Mouse (Mus musculus) urinary bladder, postnatal 36 days (tissue): ENCODE measurements around the gene Pus7l.
"Not testable (repeated sequence)": the region's sequence is repeated elsewhere in the genome, so short reads cannot be mapped to it uniquely, and the experiment has no call there.

Experiments used
- DNase-seq, 2 experiments: peaks; one replicate each; pipeline ENCODE4 v3.0.0; 2022; ENCODE audit warnings: low spot score in 2 of 2, mixed read lengths in 1 of 2

The Pus7l gene

GRCm38 (mm10) chr15:94542567-94543408, 559 bp downstream of the Pus7l start:
- DNase-seq, result no peak

GRCm38 (mm10) chr15:94539296-94539695, 4.1 kb downstream of the Pus7l start:
- no peak for DNase-seq

GRCm38 (mm10) chr15:94535521-94535920, 7.8 kb downstream of the Pus7l start:
- no peak for DNase-seq

- no peak for DNase-seq
Observed at GRCm38 (mm10) chr15:94532956-94533355, 10.4 kb downstream of the Pus7l start.

GRCm38 (mm10) chr15:94532306-94532705, 11.0 kb downstream of the Pus7l start:
- no peak for DNase-seq

- no peak for DNase-seq
Observed at GRCm38 (mm10) chr15:94530519-94530918, 12.8 kb downstream of the Pus7l start.

GRCm38 (mm10) chr15:94524956-94525355, 18.4 kb downstream of the Pus7l start:
- DNase-seq, result no peak

- no peak for DNase-seq
Observed at GRCm38 (mm10) chr15:94523251-94523650, 20.1 kb downstream of the Pus7l start.

GRCm38 (mm10) chr15:94520959-94521358, 22.4 kb downstream of the Pus7l start:
- no peak for DNase-seq

- DNase-seq, result no peak
Observed at GRCm38 (mm10) chr15:94520205-94520900, 23.0 kb downstream of the Pus7l start.

- DNase-seq, result no peak
Observed at GRCm38 (mm10) chr15:94517913-94518491, 25.3 kb downstream of the Pus7l start.

GRCm38 (mm10) chr15:94503451-94504215, 39.7 kb downstream of the Pus7l start:
- no peak for DNase-seq

- DNase-seq, result no peak
Observed at GRCm38 (mm10) chr15:94499260-94499659, 44.1 kb downstream of the Pus7l start.

GRCm38 (mm10) chr15:94495936-94496335, 47.4 kb downstream of the Pus7l start:
- DNase-seq, result no peak

GRCm38 (mm10) chr15:94494445-94494844, 48.9 kb downstream of the Pus7l start:
- DNase-seq, result no peak

GRCm38 (mm10) chr15:94489433-94489832, 53.9 kb downstream of the Pus7l start:
- no peak for DNase-seq

GRCm38 (mm10) chr15:94488028-94488427, 55.3 kb downstream of the Pus7l start:
- DNase-seq, result not testable (repeated sequence)

- no peak for DNase-seq
Observed at GRCm38 (mm10) chr15:94482555-94482954, 60.8 kb downstream of the Pus7l start.

- no peak for DNase-seq
Observed at GRCm38 (mm10) chr15:94480792-94481191, 62.6 kb downstream of the Pus7l start.

GRCm38 (mm10) chr15:94480248-94480647, 63.1 kb downstream of the Pus7l start:
- DNase-seq, result no peak

GRCm38 (mm10) chr15:94479513-94480136, 63.7 kb downstream of the Pus7l start:
- DNase-seq, result no peak
